Mouse (Mus musculus): ENCODE measurements around the gene Galnt2. TPM values are rescaled to one million over a fixed set of nuclear protein-coding genes. Genes with fewer than 3 reads are reported as not detected.

The Galnt2 gene
- polyA plus RNA-seq, 1 experiment = 34.1 TPM

- Histone ChIP-seq H3K4me1 (ENCODE audit: control insufficient read depth, insufficient read depth, insufficient read length, low read length) (no peaks in the 10 kb centered on the region), H3K27ac (replicated peaks; ENCODE audit: low read depth, low read length) (no peak overlapping the region), H3K4me3 (ENCODE audit: insufficient read depth, low read depth, low read length) (no peak overlapping the region)
Observed at GRCm38 (mm10) chr8:124328259-124328658, 97.1 kb downstream of the Galnt2 start.

GRCm38 (mm10) chr8:124329690-124330089 is 98.5 kb downstream of the Galnt2 start:
- Histone ChIP-seq H3K27ac (replicated peaks; ENCODE audit: low read depth, low read length) (no peak overlapping the region), H3K4me1 (ENCODE audit: control insufficient read depth, insufficient read depth, insufficient read length, low read length) (no peaks in the 10 kb centered on the region), H3K4me3 (ENCODE audit: insufficient read depth, low read depth, low read length) (no peak overlapping the region)

GRCm38 (mm10) chr8:124330433-124330832 is 99.2 kb downstream of the Galnt2 start:
- Histone ChIP-seq H3K4me1 (ENCODE audit: control insufficient read depth, insufficient read depth, insufficient read length, low read length) (no peaks in the 10 kb centered on the region), H3K4me3 (ENCODE audit: insufficient read depth, low read depth, low read length) (no peak overlapping the region), H3K27ac (replicated peaks; ENCODE audit: low read depth, low read length) (no peak overlapping the region)

- no peaks in the 10 kb centered on the region for H3K4me1 ChIP-seq (ENCODE audit: control insufficient read depth, insufficient read depth, insufficient read length, low read length)
- no peak overlapping the region for H3K27ac ChIP-seq (replicated peaks; ENCODE audit: low read depth, low read length)
- no peak overlapping the region for H3K4me3 ChIP-seq (ENCODE audit: insufficient read depth, low read depth, low read length)
Observed at GRCm38 (mm10) chr8:124331094-124331493, 99.9 kb downstream of the Galnt2 start.

GRCm38 (mm10) chr8:124331706-124332105 is 100.5 kb downstream of the Galnt2 start:
- Histone ChIP-seq H3K4me1 (ENCODE audit: control insufficient read depth, insufficient read depth, insufficient read length, low read length) (no peaks in the 10 kb centered on the region), H3K27ac (replicated peaks; ENCODE audit: low read depth, low read length) (no peak overlapping the region), H3K4me3 (ENCODE audit: insufficient read depth, low read depth, low read length) (no peak overlapping the region)

GRCm38 (mm10) chr8:124336302-124336701 is 105.1 kb downstream of the Galnt2 start:
- H3K4me1 ChIP-seq (ENCODE audit: control insufficient read depth, insufficient read depth, insufficient read length, low read length) = no peaks in the 10 kb centered on the region
- H3K4me3 ChIP-seq (ENCODE audit: insufficient read depth, low read depth, low read length) = no peak overlapping the region
- H3K27ac ChIP-seq (replicated peaks; ENCODE audit: low read depth, low read length) = no peak overlapping the region

GRCm38 (mm10) chr8:124339742-124340141 is 108.6 kb downstream of the Galnt2 start:
- no peaks in the 10 kb centered on the region for H3K4me1 ChIP-seq (ENCODE audit: control insufficient read depth, insufficient read depth, insufficient read length, low read length)
- H3K4me3 ChIP-seq (ENCODE audit: insufficient read depth, low read depth, low read length) = no peak overlapping the region
- no peak overlapping the region for H3K27ac ChIP-seq (replicated peaks; ENCODE audit: low read depth, low read length)

GRCm38 (mm10) chr8:124340360-124341068 is 109.3 kb downstream of the Galnt2 start:
- Histone ChIP-seq H3K27ac (replicated peaks; ENCODE audit: low read depth, low read length) (no peak overlapping the region), H3K4me1 (ENCODE audit: control insufficient read depth, insufficient read depth, insufficient read length, low read length) (no peaks in the 10 kb centered on the region), H3K4me3 (ENCODE audit: insufficient read depth, low read depth, low read length) (no peak overlapping the region)

GRCm38 (mm10) chr8:124343151-124343550 is 112.0 kb downstream of the Galnt2 start:
- Histone ChIP-seq H3K27ac (replicated peaks; ENCODE audit: low read depth, low read length) (no peak overlapping the region), H3K4me3 (ENCODE audit: insufficient read depth, low read depth, low read length) (no peak overlapping the region), H3K4me1 (ENCODE audit: control insufficient read depth, insufficient read depth, insufficient read length, low read length) (no peaks in the 10 kb centered on the region)

- Histone ChIP-seq H3K4me1 (ENCODE audit: control insufficient read depth, insufficient read depth, insufficient read length, low read length) (no peaks in the 10 kb centered on the region), H3K4me3 (ENCODE audit: insufficient read depth, low read depth, low read length) (no peak overlapping the region), H3K27ac (replicated peaks; ENCODE audit: low read depth, low read length) (no peak overlapping the region)
Observed at GRCm38 (mm10) chr8:124343991-124344390, 112.8 kb downstream of the Galnt2 start.

GRCm38 (mm10) chr8:124345098-124345497 is 113.9 kb downstream of the Galnt2 start:
- Histone ChIP-seq H3K4me1 (ENCODE audit: control insufficient read depth, insufficient read depth, insufficient read length, low read length) (no peaks in the 10 kb centered on the region), H3K27ac (replicated peaks; ENCODE audit: low read depth, low read length) (no peak overlapping the region), H3K4me3 (ENCODE audit: insufficient read depth, low read depth, low read length) (no peak overlapping the region)

- Histone ChIP-seq H3K4me1 (ENCODE audit: control insufficient read depth, insufficient read depth, insufficient read length, low read length) (no peaks in the 10 kb centered on the region), H3K27ac (replicated peaks; ENCODE audit: low read depth, low read length) (no peak overlapping the region), H3K4me3 (ENCODE audit: insufficient read depth, low read depth, low read length) (no peak overlapping the region)
Observed at GRCm38 (mm10) chr8:124346852-124347523, 115.8 kb downstream of the Galnt2 start.

- Histone ChIP-seq H3K4me3 (ENCODE audit: insufficient read depth, low read depth, low read length) (no peak overlapping the region), H3K27ac (replicated peaks; ENCODE audit: low read depth, low read length) (no peak overlapping the region), H3K4me1 (ENCODE audit: control insufficient read depth, insufficient read depth, insufficient read length, low read length) (no peaks in the 10 kb centered on the region)
Observed at GRCm38 (mm10) chr8:124348087-124348486, 116.9 kb downstream of the Galnt2 start.

GRCm38 (mm10) chr8:124349663-124350062 is 118.5 kb downstream of the Galnt2 start:
- H3K4me1 ChIP-seq (ENCODE audit: control insufficient read depth, insufficient read depth, insufficient read length, low read length) = no peaks in the 10 kb centered on the region
- H3K4me3 ChIP-seq (ENCODE audit: insufficient read depth, low read depth, low read length) = no peak overlapping the region
- no peak overlapping the region for H3K27ac ChIP-seq (replicated peaks; ENCODE audit: low read depth, low read length)

- H3K4me1 ChIP-seq (ENCODE audit: control insufficient read depth, insufficient read depth, insufficient read length, low read length) = no peaks in the 10 kb centered on the region
- H3K4me3 ChIP-seq (ENCODE audit: insufficient read depth, low read depth, low read length) = no peak overlapping the region
- H3K27ac ChIP-seq (replicated peaks; ENCODE audit: low read depth, low read length) = no peak overlapping the region
Observed at GRCm38 (mm10) chr8:124351636-124352035, 120.4 kb downstream of the Galnt2 start.

- no peak overlapping the region for H3K4me3 ChIP-seq (ENCODE audit: insufficient read depth, low read depth, low read length)
- H3K27ac ChIP-seq (replicated peaks; ENCODE audit: low read depth, low read length) = no peak overlapping the region
- H3K4me1 ChIP-seq (ENCODE audit: control insufficient read depth, insufficient read depth, insufficient read length, low read length) = no peaks in the 10 kb centered on the region
Observed at GRCm38 (mm10) chr8:124360911-124361310, 129.7 kb downstream of the Galnt2 start.

Measured in brown adipose tissue, adult 24 weeks (tissue).